Mouse (Mus musculus): ENCODE results near the gene Pdzrn4. TPM values are rescaled to one million over a fixed set of nuclear protein-coding genes. Genes with fewer than 3 reads are reported as not detected.

Gene Pdzrn4
- polyA plus RNA-seq, 1 experiment from 2014 or later: 2.1 TPM

- Histone ChIP-seq H3K4me3 (ENCODE audit: low read length) (no peak overlapping the region), H3K27ac (ENCODE audit: low read length) (no peak overlapping the region), H3K9ac (ENCODE audit: low read length) (no peak overlapping the region), H3K4me1 (ENCODE audit: control insufficient read depth, insufficient read depth, low read length) (no peaks in the 10 kb centered on the region), H3K36me3 (ENCODE audit: control insufficient read depth, insufficient read depth) (no peaks in the 10 kb centered on the region), H3K4me2 (ENCODE audit: low read depth, low read length) (no peak overlapping the region), H3K27me3 (ENCODE audit: control insufficient read depth, insufficient read depth, low read length) (no peaks in the 10 kb centered on the region), H3K9me3 (replicated peaks; ENCODE audit: control insufficient read depth, low read length) (no peaks in the 10 kb centered on the region)
- ATAC-seq (replicated peaks; ENCODE audit: extremely low read depth, insufficient read depth, low FRiP score): no peak
- WGBS: 94% methylated on average over 8 of the region's 8 CpGs
These were observed 52.4 kb downstream of the Pdzrn4 start for GRCm38 (mm10) chr15:92449112-92449511.

- Histone ChIP-seq H3K4me2 (ENCODE audit: low read depth, low read length) (no peak overlapping the region), H3K4me3 (ENCODE audit: low read length) (no peak overlapping the region), H3K4me1 (ENCODE audit: control insufficient read depth, insufficient read depth, low read length) (no peaks in the 10 kb centered on the region), H3K9me3 (replicated peaks; ENCODE audit: control insufficient read depth, low read length) (peaks cover 4% of the 10 kb centered on the region; the same call in 1 of the 2 replicates), H3K27me3 (ENCODE audit: control insufficient read depth, insufficient read depth, low read length) (no peaks in the 10 kb centered on the region), H3K27ac (ENCODE audit: low read length) (no peak overlapping the region), H3K9ac (ENCODE audit: low read length) (no peak overlapping the region), H3K36me3 (ENCODE audit: control insufficient read depth, insufficient read depth) (no peaks in the 10 kb centered on the region)
- ATAC-seq (replicated peaks; ENCODE audit: extremely low read depth, insufficient read depth, low FRiP score): no peak
- WGBS: 71% methylated on average over 7 of the region's 7 CpGs
These were observed 55.9 kb downstream of the Pdzrn4 start for GRCm38 (mm10) chr15:92452620-92453019.

GRCm38 (mm10) chr15:92482198-92482597 lies 85.5 kb downstream of the Pdzrn4 start:
- WGBS: 75% methylated on average over 6 of the region's 6 CpGs
- no peaks in the 10 kb centered on the region for H3K9me3 ChIP-seq (replicated peaks; ENCODE audit: control insufficient read depth, low read length)

GRCm38 (mm10) chr15:92491376-92491775 lies 94.7 kb downstream of the Pdzrn4 start:
- H3K9ac ChIP-seq (ENCODE audit: low read length): no peak overlapping the region
- H3K4me1 ChIP-seq (ENCODE audit: control insufficient read depth, insufficient read depth, low read length): no peaks in the 10 kb centered on the region
- H3K4me2 ChIP-seq (ENCODE audit: low read depth, low read length): no peak overlapping the region
- no peaks in the 10 kb centered on the region for H3K27me3 ChIP-seq (ENCODE audit: control insufficient read depth, insufficient read depth, low read length)
- no peak overlapping the region for H3K27ac ChIP-seq (ENCODE audit: low read length)
- ATAC-seq (replicated peaks; ENCODE audit: extremely low read depth, insufficient read depth, low FRiP score): no peak
- no peaks in the 10 kb centered on the region for H3K9me3 ChIP-seq (replicated peaks; ENCODE audit: control insufficient read depth, low read length)
- H3K36me3 ChIP-seq (ENCODE audit: control insufficient read depth, insufficient read depth): no peaks in the 10 kb centered on the region
- H3K4me3 ChIP-seq (ENCODE audit: low read length): no peak overlapping the region
- WGBS: 72% methylated on average over 3 of the region's 3 CpGs

More at GRCm38 (mm10) chr15:92482198-92482597, 85.5 kb downstream of the Pdzrn4 start:
- no peaks in the 10 kb centered on the region for H3K27me3 ChIP-seq (ENCODE audit: control insufficient read depth, insufficient read depth, low read length)
- no peak for ATAC-seq (replicated peaks; ENCODE audit: extremely low read depth, insufficient read depth, low FRiP score)
- H3K4me3 ChIP-seq (ENCODE audit: low read length): no peak overlapping the region
- no peaks in the 10 kb centered on the region for H3K36me3 ChIP-seq (ENCODE audit: control insufficient read depth, insufficient read depth)
- no peak overlapping the region for H3K27ac ChIP-seq (ENCODE audit: low read length)
- H3K4me2 ChIP-seq (ENCODE audit: low read depth, low read length): no peak overlapping the region
- H3K4me1 ChIP-seq (ENCODE audit: control insufficient read depth, insufficient read depth, low read length): no peaks in the 10 kb centered on the region
- no peak overlapping the region for H3K9ac ChIP-seq (ENCODE audit: low read length)

- Histone ChIP-seq H3K27ac (ENCODE audit: low read length) (no peak overlapping the region), H3K4me2 (ENCODE audit: low read depth, low read length) (no peak overlapping the region), H3K9ac (ENCODE audit: low read length) (no peak overlapping the region), H3K27me3 (ENCODE audit: control insufficient read depth, insufficient read depth, low read length) (no peaks in the 10 kb centered on the region), H3K9me3 (replicated peaks; ENCODE audit: control insufficient read depth, low read length) (no peaks in the 10 kb centered on the region), H3K4me3 (ENCODE audit: low read length) (no peak overlapping the region), H3K4me1 (ENCODE audit: control insufficient read depth, insufficient read depth, low read length) (no peaks in the 10 kb centered on the region), H3K36me3 (ENCODE audit: control insufficient read depth, insufficient read depth) (no peaks in the 10 kb centered on the region)
- ATAC-seq (replicated peaks; ENCODE audit: extremely low read depth, insufficient read depth, low FRiP score): no peak
- 72% methylated on average over 12 of the region's 12 CpGs for WGBS
These were observed 98.9 kb downstream of the Pdzrn4 start for GRCm38 (mm10) chr15:92495465-92496174.

- ATAC-seq (replicated peaks; ENCODE audit: extremely low read depth, insufficient read depth, low FRiP score): no peak
- Histone ChIP-seq H3K27ac (ENCODE audit: low read length) (no peak overlapping the region), H3K9me3 (replicated peaks; ENCODE audit: control insufficient read depth, low read length) (no peaks in the 10 kb centered on the region), H3K27me3 (ENCODE audit: control insufficient read depth, insufficient read depth, low read length) (no peaks in the 10 kb centered on the region), H3K4me2 (ENCODE audit: low read depth, low read length) (no peak overlapping the region), H3K36me3 (ENCODE audit: control insufficient read depth, insufficient read depth) (no peaks in the 10 kb centered on the region), H3K9ac (ENCODE audit: low read length) (no peak overlapping the region), H3K4me1 (ENCODE audit: control insufficient read depth, insufficient read depth, low read length) (no peaks in the 10 kb centered on the region), H3K4me3 (ENCODE audit: low read length) (no peak overlapping the region)
- 72% methylated on average over 9 of the region's 9 CpGs for WGBS
These were observed 103.7 kb downstream of the Pdzrn4 start for GRCm38 (mm10) chr15:92500276-92500838.

- ATAC-seq (replicated peaks; ENCODE audit: extremely low read depth, insufficient read depth, low FRiP score): no peak
- no peak overlapping the region for H3K9ac ChIP-seq (ENCODE audit: low read length)
- no peaks in the 10 kb centered on the region for H3K36me3 ChIP-seq (ENCODE audit: control insufficient read depth, insufficient read depth)
- no peak overlapping the region for H3K4me2 ChIP-seq (ENCODE audit: low read depth, low read length)
- H3K4me3 ChIP-seq (ENCODE audit: low read length): no peak overlapping the region
- H3K27ac ChIP-seq (ENCODE audit: low read length): no peak overlapping the region
- H3K27me3 ChIP-seq (ENCODE audit: control insufficient read depth, insufficient read depth, low read length): no peaks in the 10 kb centered on the region
- H3K9me3 ChIP-seq (replicated peaks; ENCODE audit: control insufficient read depth, low read length): no peaks in the 10 kb centered on the region
- no peaks in the 10 kb centered on the region for H3K4me1 ChIP-seq (ENCODE audit: control insufficient read depth, insufficient read depth, low read length)
- WGBS: 58% methylated on average over 1 of the region's 1 CpGs
These were observed 106.1 kb downstream of the Pdzrn4 start for GRCm38 (mm10) chr15:92502797-92503196.

GRCm38 (mm10) chr15:92509372-92509771 lies 112.7 kb downstream of the Pdzrn4 start:
- 45% methylated on average over 8 of the region's 8 CpGs for WGBS
- H3K9ac ChIP-seq (ENCODE audit: low read length): no peak overlapping the region

GRCm38 (mm10) chr15:92515651-92516050 lies 119.0 kb downstream of the Pdzrn4 start:
- Histone ChIP-seq H3K36me3 (ENCODE audit: control insufficient read depth, insufficient read depth) (no peaks in the 10 kb centered on the region), H3K27ac (ENCODE audit: low read length) (no peak overlapping the region), H3K4me2 (ENCODE audit: low read depth, low read length) (no peak overlapping the region), H3K9me3 (replicated peaks; ENCODE audit: control insufficient read depth, low read length) (no peaks in the 10 kb centered on the region), H3K9ac (ENCODE audit: low read length) (no peak overlapping the region), H3K4me3 (ENCODE audit: low read length) (no peak overlapping the region), H3K27me3 (ENCODE audit: control insufficient read depth, insufficient read depth, low read length) (no peaks in the 10 kb centered on the region), H3K4me1 (ENCODE audit: control insufficient read depth, insufficient read depth, low read length) (no peaks in the 10 kb centered on the region)
- ATAC-seq (replicated peaks; ENCODE audit: extremely low read depth, insufficient read depth, low FRiP score): no peak
- 65% methylated on average over 1 of the region's 1 CpGs for WGBS

More at GRCm38 (mm10) chr15:92509372-92509771, 112.7 kb downstream of the Pdzrn4 start:
- Histone ChIP-seq H3K9me3 (replicated peaks; ENCODE audit: control insufficient read depth, low read length) (no peaks in the 10 kb centered on the region), H3K27ac (ENCODE audit: low read length) (no peak overlapping the region), H3K4me3 (ENCODE audit: low read length) (no peak overlapping the region), H3K36me3 (ENCODE audit: control insufficient read depth, insufficient read depth) (no peaks in the 10 kb centered on the region), H3K4me1 (ENCODE audit: control insufficient read depth, insufficient read depth, low read length) (no peaks in the 10 kb centered on the region), H3K4me2 (ENCODE audit: low read depth, low read length) (no peak overlapping the region; the same call in 1 of the 2 replicates), H3K27me3 (ENCODE audit: control insufficient read depth, insufficient read depth, low read length) (no peaks in the 10 kb centered on the region)
- peak; percentile 45 for ATAC-seq (replicated peaks; ENCODE audit: extremely low read depth, insufficient read depth, low FRiP score)
